Mouse (Mus musculus): ENCODE measurements around the gene Plin5.
"Not testable (repeated sequence)": the region's sequence is repeated elsewhere in the genome, so short reads cannot be mapped to it uniquely, and the experiment has no call there.

Gene Plin5

DNA sequence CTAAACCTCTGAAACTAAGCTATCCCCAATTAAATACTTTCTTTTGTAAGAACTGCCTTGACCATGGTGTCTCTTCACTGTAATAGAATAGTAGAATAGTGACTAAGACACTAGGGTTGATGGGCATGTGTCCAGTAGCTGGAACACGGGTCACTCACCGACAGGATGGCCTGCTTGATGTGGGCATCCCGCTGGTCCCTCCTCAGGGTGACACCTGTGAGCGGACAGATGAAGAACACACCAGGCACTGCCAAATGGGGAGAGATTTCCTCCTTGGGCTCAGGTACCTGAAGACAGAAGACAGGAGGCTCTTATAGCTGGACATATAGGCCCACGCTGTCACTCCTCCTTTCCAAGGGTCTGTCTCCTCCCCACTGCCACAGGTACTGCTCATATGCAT lies 45.2 kb downstream of the Plin5 start:
- DNase-seq (ENCODE audit: low spot score), result no peak

DNA sequence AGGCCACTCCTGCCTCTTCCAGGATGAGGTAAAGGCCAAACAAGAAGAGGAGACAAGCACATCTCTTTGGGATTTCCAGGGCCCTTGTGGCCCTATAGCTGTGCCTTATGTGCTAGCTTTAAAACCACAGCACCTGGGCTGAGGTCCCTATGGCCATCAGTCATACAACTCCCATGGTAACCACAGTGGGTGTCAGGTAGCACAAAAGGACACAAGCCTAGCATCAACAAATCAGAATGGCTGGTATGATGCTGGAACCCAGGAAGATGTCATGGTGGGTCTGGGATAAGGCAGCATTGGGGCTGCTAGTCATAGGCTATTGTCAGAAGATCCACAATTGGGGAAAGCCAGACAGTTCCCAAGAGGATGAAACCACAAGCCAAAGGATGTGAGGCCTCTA lies 46.3 kb downstream of the Plin5 start:
- no peak for DNase-seq (ENCODE audit: low spot score)

DNA sequence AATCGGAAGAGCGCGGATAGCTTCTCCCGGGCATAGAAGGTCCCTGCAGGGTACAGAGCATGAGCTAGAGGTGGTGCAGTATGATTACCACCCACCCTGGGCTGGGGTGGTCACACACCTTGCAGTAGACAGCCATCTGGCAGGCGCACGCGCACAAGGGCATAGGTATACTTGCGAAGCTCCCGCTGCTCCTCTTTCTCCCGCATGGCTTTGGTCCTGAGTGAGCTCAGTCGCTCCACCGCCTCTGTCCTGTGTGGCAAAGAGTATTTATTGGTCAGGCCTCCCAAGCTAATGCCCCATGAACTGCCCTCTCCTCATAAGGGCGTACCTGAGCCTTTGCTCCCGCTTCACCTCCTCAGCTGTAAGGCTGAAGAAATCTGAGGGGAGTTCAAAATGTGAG lies 48.3 kb downstream of the Plin5 start:
- no peak for DNase-seq (ENCODE audit: low spot score)

GRCm38 (mm10) chr17:56066451-56066850 lies 50.9 kb downstream of the Plin5 start:
- DNase-seq (ENCODE audit: low spot score), result no peak

DNA sequence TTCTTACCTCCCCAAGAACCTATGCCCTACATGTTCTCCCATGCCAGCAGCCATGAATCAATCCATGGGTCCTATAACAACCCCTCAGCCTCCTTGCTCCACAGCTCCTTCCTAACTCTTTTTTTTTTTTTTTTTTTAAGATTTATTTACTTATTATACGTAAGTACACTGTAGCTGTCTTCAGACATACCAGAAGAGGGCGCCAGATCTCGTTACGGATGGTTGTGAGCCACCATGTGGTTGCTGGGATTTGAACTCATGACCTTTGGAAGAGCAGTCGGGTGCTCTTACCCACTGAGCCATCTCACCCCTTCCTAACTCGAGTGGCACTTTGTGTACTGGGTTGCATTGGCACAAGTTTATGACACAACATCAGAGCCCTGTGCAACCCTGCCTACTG lies 51.7 kb downstream of the Plin5 start:
- DNase-seq (ENCODE audit: low spot score), result not testable (repeated sequence)

DNA sequence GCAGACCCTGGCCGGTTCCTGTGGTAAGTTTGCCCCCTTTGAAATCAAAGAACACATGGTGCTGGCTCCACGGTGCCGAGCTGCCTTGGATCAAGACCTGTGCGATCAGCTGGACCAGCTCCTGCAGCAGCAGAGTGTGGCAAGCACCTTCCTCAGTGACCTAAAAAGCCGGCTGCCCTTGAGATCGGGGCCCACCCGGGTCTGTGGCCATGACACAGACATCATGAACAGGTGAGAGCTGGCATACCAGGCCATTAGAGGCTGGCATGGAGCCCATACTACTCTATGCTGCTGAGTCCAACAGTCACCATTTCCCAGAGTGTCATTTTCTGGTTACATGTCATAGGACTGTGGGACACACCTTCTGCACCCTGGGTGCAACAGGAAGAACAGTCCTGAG lies 55.3 kb downstream of the Plin5 start:
- no peak for DNase-seq (ENCODE audit: low spot score)
